Mouse (Mus musculus): ENCODE results near the gene Runx1.

Gene Runx1

GRCm38 (mm10) chr16:92743755-92744154 lies 82.2 kb downstream of the Runx1 start:
- peak; percentile 56 for DNase-seq

GRCm38 (mm10) chr16:92741342-92741741 lies 84.6 kb downstream of the Runx1 start:
- peak; percentile 85 for DNase-seq

GRCm38 (mm10) chr16:92740541-92740940 lies 85.4 kb downstream of the Runx1 start:
- no peak for DNase-seq

GRCm38 (mm10) chr16:92739997-92740396 lies 86.0 kb downstream of the Runx1 start:
- no peak for DNase-seq

- no peak for DNase-seq
Observed at GRCm38 (mm10) chr16:92739071-92739793, 86.7 kb downstream of the Runx1 start.

GRCm38 (mm10) chr16:92738476-92739010 lies 87.4 kb downstream of the Runx1 start:
- no peak for DNase-seq

GRCm38 (mm10) chr16:92726870-92727269 lies 99.1 kb downstream of the Runx1 start:
- DNase-seq, result no peak

- no peak for DNase-seq
Observed at GRCm38 (mm10) chr16:92724526-92724925, 101.4 kb downstream of the Runx1 start.

GRCm38 (mm10) chr16:92720678-92721077 lies 105.3 kb downstream of the Runx1 start:
- no peak for DNase-seq

GRCm38 (mm10) chr16:92719725-92720124 lies 106.2 kb downstream of the Runx1 start:
- no peak for DNase-seq

GRCm38 (mm10) chr16:92715599-92716483 lies 110.1 kb downstream of the Runx1 start:
- peak; percentile 84 for DNase-seq

- DNase-seq, result no peak
Observed at GRCm38 (mm10) chr16:92710161-92710560, 115.8 kb downstream of the Runx1 start.

GRCm38 (mm10) chr16:92708718-92709117 lies 117.2 kb downstream of the Runx1 start:
- DNase-seq, result peak; percentile 60

- no peak for DNase-seq
Observed at GRCm38 (mm10) chr16:92707712-92708111, 118.2 kb downstream of the Runx1 start.

GRCm38 (mm10) chr16:92707146-92707545 lies 118.8 kb downstream of the Runx1 start:
- DNase-seq, result no peak

GRCm38 (mm10) chr16:92705564-92706458 lies 120.1 kb downstream of the Runx1 start:
- DNase-seq, result no peak

- DNase-seq, result no peak
Observed at GRCm38 (mm10) chr16:92703850-92704249, 122.1 kb downstream of the Runx1 start.

GRCm38 (mm10) chr16:92699531-92700397 lies 126.2 kb downstream of the Runx1 start:
- DNase-seq, result no peak

- peak; percentile 97 for DNase-seq
Observed at GRCm38 (mm10) chr16:92698612-92698998, 127.3 kb downstream of the Runx1 start.

GRCm38 (mm10) chr16:92697737-92698611 lies 128.0 kb downstream of the Runx1 start:
- DNase-seq, result no peak

All from thymus, postnatal 25 days (tissue).